Mouse (Mus musculus) left cerebral cortex, postnatal 36 days (tissue): ENCODE measurements at regions not wholly inside any gene's neighbourhood (a gene's known extent, or its start where the extent isn't known, plus 50 kb on each side); places are given as distances from the start of the nearest gene placed in this dataset.

Experiments used
- DNase-seq, 2 experiments: peaks; one replicate each; pipeline ENCODE4 v3.0.0; 2021 to 2022; ENCODE audit warnings: low spot score in 2 of 2, mixed read lengths in 1 of 2
- intact Hi-C: fragments of 180-260 bp; cut with DNase I; formaldehyde crosslinking; loops from one replicate; pipeline ENCODE4 v1.15.1; 2025

GRCm38 (mm10) chr8:18536059-18536458 is 442.0 kb downstream of the Defb40 start:
- intact Hi-C loops: no loop called here
- peak in 1 of 2 experiments; percentile 5 for DNase-seq

GRCm38 (mm10) chr8:18528120-18528519 is 449.9 kb downstream of the Defb40 start:
- no peak for DNase-seq
- intact Hi-C loops: no loop called here

GRCm38 (mm10) chr8:18512409-18512808 is 465.6 kb downstream of the Defb40 start:
- intact Hi-C loops: no loop called here
- DNase-seq: no peak

- intact Hi-C loops: no loop called here
- no peak for DNase-seq
Observed at GRCm38 (mm10) chr8:18506158-18507022, 471.7 kb downstream of the Defb40 start.

GRCm38 (mm10) chr8:18490620-18491019 is 487.4 kb downstream of the Defb40 start:
- no peak for DNase-seq
- intact Hi-C loops: no loop called here

- intact Hi-C loops: no loop called here
- DNase-seq: no peak
Observed at GRCm38 (mm10) chr8:18480081-18480480, 498.0 kb downstream of the Defb40 start.

GRCm38 (mm10) chr8:18478166-18478565 is 499.9 kb downstream of the Defb40 start:
- intact Hi-C loops: no loop called here

GRCm38 (mm10) chr8:18467511-18467910 is 510.5 kb downstream of the Defb40 start:
- DNase-seq: peak in 1 of 2 experiments; percentile 4

More at GRCm38 (mm10) chr8:18478166-18478565, 499.9 kb downstream of the Defb40 start:
- no peak for DNase-seq

GRCm38 (mm10) chr8:18460609-18461008 is 517.4 kb downstream of the Defb40 start:
- intact Hi-C loops: no loop called here
- DNase-seq: no peak

More at GRCm38 (mm10) chr8:18467511-18467910, 510.5 kb downstream of the Defb40 start:
- intact Hi-C loops: no loop called here

- intact Hi-C loops: no loop called here
- DNase-seq: no peak
Observed at GRCm38 (mm10) chr8:18457470-18457869, 520.6 kb downstream of the Defb40 start.

GRCm38 (mm10) chr8:18449015-18449414 is 529.0 kb downstream of the Defb40 start:
- intact Hi-C loops: no loop called here
- DNase-seq: no peak

GRCm38 (mm10) chr8:18442212-18442611 is 535.8 kb downstream of the Defb40 start:
- DNase-seq: no peak
- intact Hi-C loops: no loop called here

- intact Hi-C loops: no loop called here
Observed at GRCm38 (mm10) chr8:18422846-18423245, 555.2 kb downstream of the Defb40 start.

GRCm38 (mm10) chr8:18412470-18412869 is 565.6 kb downstream of the Defb40 start:
- intact Hi-C loops: no loop called here

More at GRCm38 (mm10) chr8:18422846-18423245, 555.2 kb downstream of the Defb40 start:
- no peak for DNase-seq

GRCm38 (mm10) chr8:18406446-18406845 is 571.6 kb downstream of the Defb40 start:
- intact Hi-C loops: no loop called here
- DNase-seq: no peak

More at GRCm38 (mm10) chr8:18412470-18412869, 565.6 kb downstream of the Defb40 start:
- peak; percentile 16 to 46 for DNase-seq

- intact Hi-C loops: loop anchor here (5.0 to 10.0 kb wide), 2 partner anchors 176 to 816 kb away; no protein-coding TSS in a partner anchor
- DNase-seq: peak; percentile 26 to 40
Observed at GRCm38 (mm10) chr8:18388353-18388752, 589.7 kb downstream of the Defb40 start.

GRCm38 (mm10) chr8:18381615-18382178 is 596.4 kb downstream of the Defb40 start:
- intact Hi-C loops: loop anchor here (10.0 kb wide), 1 partner anchor 183 kb away; no protein-coding TSS in a partner anchor
- DNase-seq: no peak

GRCm38 (mm10) chr8:18348716-18349115 is 629.3 kb downstream of the Defb40 start:
- intact Hi-C loops: loop anchor here (10.0 kb wide), 1 partner anchor 294 kb away; no protein-coding TSS in a partner anchor

GRCm38 (mm10) chr8:18346248-18346647 is 631.8 kb downstream of the Defb40 start:
- intact Hi-C loops: loop anchor here (10.0 kb wide), 1 partner anchor 291 kb away; no protein-coding TSS in a partner anchor

More at GRCm38 (mm10) chr8:18348716-18349115, 629.3 kb downstream of the Defb40 start:
- no peak for DNase-seq

GRCm38 (mm10) chr8:18345322-18345721 is 632.7 kb downstream of the Defb40 start:
- intact Hi-C loops: loop anchor here (10.0 kb wide), 1 partner anchor 291 kb away; no protein-coding TSS in a partner anchor
- peak; percentile 10 to 31 for DNase-seq

More at GRCm38 (mm10) chr8:18346248-18346647, 631.8 kb downstream of the Defb40 start:
- no peak for DNase-seq
